Mouse (Mus musculus) retina, adult 2 months (tissue): ENCODE results near the gene Rac2.

Experiments used
- DNase-seq: peaks from one replicate; pipeline ENCODE4 v3.0.0-alpha.2; 2012; ENCODE audit warnings: low read depth, low spot score

Rac2 gene

GRCm38 (mm10) chr15:78521892-78522291 lies 50.7 kb downstream of the Rac2 start:
- DNase-seq = no peak

DNA sequence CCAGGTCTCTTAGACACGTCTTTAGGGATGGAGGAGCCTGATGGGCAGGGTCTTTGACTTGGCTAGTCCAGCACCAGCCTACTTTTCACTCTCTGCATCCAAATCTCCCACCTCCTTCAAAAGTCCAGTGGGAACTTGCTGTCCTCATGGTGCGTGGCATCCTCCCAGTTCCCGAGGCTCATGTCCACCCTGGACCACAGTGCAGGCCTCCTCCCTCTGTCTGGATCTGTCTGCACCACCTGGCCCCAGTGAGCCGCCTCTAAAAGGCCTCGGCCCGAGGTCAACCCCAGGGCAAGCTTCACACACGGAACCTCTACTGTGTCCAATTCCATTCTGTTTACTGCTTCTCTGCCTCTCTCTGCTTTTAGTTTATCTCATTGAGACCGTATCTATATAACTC lies 51.3 kb downstream of the Rac2 start:
- DNase-seq = no peak

- DNase-seq = no peak
These were observed 52.4 kb downstream of the Rac2 start for GRCm38 (mm10) chr15:78520112-78520715.

- no peak for DNase-seq
These were observed 54.4 kb downstream of the Rac2 start for GRCm38 (mm10) chr15:78518221-78518620.

- DNase-seq = no peak
These were observed 56.8 kb downstream of the Rac2 start for GRCm38 (mm10) chr15:78515759-78516158.

GRCm38 (mm10) chr15:78514393-78515146 lies 58.0 kb downstream of the Rac2 start:
- peak; percentile 49 for DNase-seq

GRCm38 (mm10) chr15:78513019-78513418 lies 59.6 kb downstream of the Rac2 start:
- no peak for DNase-seq

GRCm38 (mm10) chr15:78511951-78512350 lies 60.6 kb downstream of the Rac2 start:
- DNase-seq = no peak

- DNase-seq = no peak
These were observed 61.8 kb downstream of the Rac2 start for GRCm38 (mm10) chr15:78510736-78511135.

GRCm38 (mm10) chr15:78510121-78510576 lies 62.4 kb downstream of the Rac2 start:
- DNase-seq = no peak

- no peak for DNase-seq
These were observed 63.2 kb downstream of the Rac2 start for GRCm38 (mm10) chr15:78509297-78509899.
